Mouse (Mus musculus) midbrain, embryonic 12.5 days (tissue): Measurements from ENCODE around the gene Egfem1. TPM values are rescaled to one million over a fixed set of nuclear protein-coding genes. Genes with fewer than 3 reads are reported as not detected.
A peak's percentile ranks its signal among the peaks of the same experiment; 100 is the strongest.

ENCODE experiments used
- microRNA counts: library from miRNA; unstranded; fragments of <30 nt; microRNA quantifications from one replicate; lab custom pipeline; 2017
- microRNA-seq: library from miRNA; unstranded; fragments of <30 nt; microRNA quantifications from one replicate; pipeline ENCODE4, GENCODE M21; 2017
- polyA plus RNA-seq: library from polyadenylated mRNA; unstranded; fragments of >200 nt; fragmentation: Nextera tagmentation; extraction: Ambion mirVana; gene quantifications from 2 replicates; pipeline ENCODE4 v1.2.1, GENCODE M21; 2016

Gene Egfem1
- polyA plus RNA-seq, 1 experiment from 2014 or later, result 16.9 TPM

MicroRNAs within 50 kb of the gene (microRNA counts, 519-probe panel; counts per million panel counts)
- 6,074 counts per million, percentile 63 among the panel's probes with 10 or more counts for microRNA mmu-miR-551b (lab: Ali Mortazavi, UCI)

Small RNAs within 50 kb of the gene (microRNA-seq; reads per million reads assigned to microRNA genes)
- not detected for gene Mir21b
- 80.6 reads per million, percentile 48 among the genes with 10 or more reads in this experiment for gene Mir551b

Other genes starting within 250 kb of the Egfem1 start
- not detected in 2 replicates for gene Gm1527, start 189.4 kb upstream of the Egfem1 start, polyA plus RNA-seq